Mouse (Mus musculus) neural tube, embryonic 11.5 days (tissue): ENCODE measurements around the gene Tmem120b. TPM values are rescaled to one million over a fixed set of nuclear protein-coding genes. Genes with fewer than 3 reads are reported as not detected.

ENCODE experiments used
- ATAC-seq: fragments of 200-750 bp; cut with Nextera tagmentation; 2 replicates; pipeline ENCODE4 v1.8.0; 2017; ENCODE audit warnings: moderate number of reproducible peaks, mild to moderate bottlenecking, moderate TSS enrichment, moderate library complexity; ENCODE audit not compliant: insufficient read depth, low FRiP score, low TSS enrichment
- DNase-seq: peaks from one replicate; pipeline ENCODE4 v3.0.0-alpha.2; 2015; ENCODE audit warnings: low spot score
- H3K27ac ChIP-seq: fragments of 300-500 bp; sonication (generic); 2 replicates; pipeline ENCODE4 v1.5.1; 2014; ENCODE audit warnings: low read depth, mild to moderate bottlenecking, low read length
- H3K27me3 ChIP-seq: fragments of 300-500 bp; sonication (generic); 2 replicates; pipeline ENCODE4 v1.6.1; 2014; ENCODE audit warnings: mild to moderate bottlenecking, low read length, mixed read lengths; ENCODE audit not compliant: control insufficient read depth, insufficient read depth
- H3K36me3 ChIP-seq: fragments of 300-500 bp; sonication (generic); 2 replicates; pipeline ENCODE4 v1.6.1; 2014; ENCODE audit warnings: mild to moderate bottlenecking, low read length, moderate library complexity, mixed read lengths; ENCODE audit not compliant: control insufficient read depth, insufficient read depth
- H3K4me1 ChIP-seq: fragments of 300-500 bp; sonication (generic); 2 replicates; pipeline ENCODE4 v1.6.1; 2014; ENCODE audit warnings: low read length, mixed read lengths; ENCODE audit not compliant: control insufficient read depth, insufficient read depth
- H3K4me2 ChIP-seq: fragments of 300-500 bp; sonication (generic); 2 replicates; pipeline ENCODE4 v1.6.1; 2014; ENCODE audit warnings: low read depth, mild to moderate bottlenecking, moderate library complexity
- H3K4me3 ChIP-seq: fragments of 300-500 bp; sonication (generic); 2 replicates; pipeline ENCODE4 v1.5.1; 2014; ENCODE audit warnings: low read depth, low read length
- H3K9ac ChIP-seq: fragments of 300-500 bp; sonication (generic); 2 replicates; pipeline ENCODE4 v1.6.1; 2014; ENCODE audit warnings: mild to moderate bottlenecking, low read length
- H3K9me3 ChIP-seq: fragments of 300-500 bp; sonication (generic); 2 replicates; pipeline ENCODE4 v1.6.1; 2016; ENCODE audit warnings: low read length; ENCODE audit not compliant: control insufficient read depth
- WGBS: fragments of 180-500 bp; shearing (Covaris S2); extraction: QIAGEN DNeasy Blood & Tissue Kit; methylation state at CpG from one replicate; pipeline ENCODE4 v1.1.7; 2014; 5-methylcytosine and 5-hydroxymethylcytosine counted together
- polyA plus RNA-seq: library from polyadenylated mRNA; unstranded; fragments of >200 nt; fragmentation: Nextera tagmentation; extraction: Ambion mirVana; gene quantifications from 2 replicates; pipeline ENCODE4 v1.2.1, GENCODE M21; 2014

Tmem120b gene
- polyA plus RNA-seq, 1 experiment from 2014 or later = 9.9 TPM

DNA sequence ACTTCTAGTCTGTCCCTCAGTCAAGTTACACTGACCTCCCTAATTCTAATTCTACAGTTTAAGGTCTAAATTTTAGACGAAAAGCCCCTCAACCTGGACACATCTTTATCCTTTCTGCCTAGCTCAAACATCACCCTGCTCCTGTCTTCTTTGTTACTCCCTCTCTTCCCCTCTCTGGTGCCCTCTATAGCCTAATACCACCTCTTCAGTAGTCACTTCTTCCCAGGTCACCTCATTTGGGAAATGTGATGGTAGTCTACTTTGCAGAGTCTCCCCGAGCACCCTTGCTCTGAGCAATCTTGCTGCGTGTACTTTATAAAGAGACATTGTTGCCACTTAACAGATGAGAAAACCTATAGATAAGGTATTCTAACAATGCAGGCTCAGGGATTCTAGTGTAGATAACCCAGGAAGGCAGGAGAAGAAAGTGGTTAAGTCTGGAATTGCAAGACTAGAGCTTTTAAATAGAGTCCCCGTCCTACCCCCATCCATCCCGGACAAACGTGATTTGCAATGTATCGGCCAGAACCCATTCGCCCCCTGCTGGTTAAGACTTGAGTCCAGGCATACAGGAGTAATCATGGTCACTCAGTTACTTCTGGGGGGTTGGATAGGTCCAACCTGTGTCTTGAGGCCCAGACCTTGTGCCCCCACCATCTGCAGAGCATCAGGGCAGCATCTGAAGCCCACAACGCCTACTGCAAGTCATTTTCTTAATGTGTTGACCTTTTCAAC lies 22.5 kb upstream of the Tmem120b start:
- H3K36me3 ChIP-seq = no peaks in the 10 kb centered on the region
- H3K4me3 ChIP-seq = no peak overlapping the region
- WGBS = 42% methylated on average over 9 of the region's 9 CpGs
- no peak overlapping the region for H3K9ac ChIP-seq
- H3K9me3 ChIP-seq = no peaks in the 10 kb centered on the region
- DNase-seq (peak; percentile 60), ATAC-seq (no peak)
- H3K4me2 ChIP-seq = no peak overlapping the region
- no peaks in the 10 kb centered on the region for H3K4me1 ChIP-seq
- H3K27me3 ChIP-seq = no peaks in the 10 kb centered on the region
- no peak overlapping the region for H3K27ac ChIP-seq

DNA sequence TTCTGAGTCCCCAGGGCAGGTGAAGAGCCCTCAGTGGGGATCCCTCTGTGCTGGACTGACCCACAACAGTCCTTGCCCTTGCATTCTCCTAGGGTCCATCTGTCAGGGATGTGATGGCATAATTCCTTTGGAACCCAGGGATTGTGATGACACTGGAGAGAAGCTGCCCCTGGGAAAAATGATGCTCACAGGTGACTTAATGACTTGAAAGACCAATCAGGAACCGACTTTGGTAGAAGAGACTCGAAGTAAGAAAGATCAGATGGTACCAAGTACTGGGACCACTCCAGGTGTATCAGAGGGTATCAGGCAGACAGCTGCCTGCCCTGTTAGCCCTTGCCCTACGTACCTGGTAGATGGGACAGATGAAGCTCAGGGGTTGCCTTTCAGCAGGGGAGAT lies 21.3 kb upstream of the Tmem120b start, which contains the start of gene Morn3:
Gene Morn3, minus strand, starts transcription at position 101 of the 400 bp plus-strand sequence.
- H3K4me3 ChIP-seq = no peak within 1 kb of the TSS
- no peak within 1 kb of the TSS for H3K9ac ChIP-seq
- H3K36me3 ChIP-seq = no peaks in the 10 kb centered on the region
- no peaks in the 10 kb centered on the region for H3K27me3 ChIP-seq
- no peak within 1 kb of the TSS for H3K27ac ChIP-seq
- DNase-seq = no peak
- H3K4me2 ChIP-seq = no peak within 1 kb of the TSS
- H3K4me1 ChIP-seq = no peaks in the 10 kb centered on the region
- ATAC-seq = no peak
- no peaks in the 10 kb centered on the region for H3K9me3 ChIP-seq
- 80% methylated on average over 3 of the region's 3 CpGs for WGBS

DNA sequence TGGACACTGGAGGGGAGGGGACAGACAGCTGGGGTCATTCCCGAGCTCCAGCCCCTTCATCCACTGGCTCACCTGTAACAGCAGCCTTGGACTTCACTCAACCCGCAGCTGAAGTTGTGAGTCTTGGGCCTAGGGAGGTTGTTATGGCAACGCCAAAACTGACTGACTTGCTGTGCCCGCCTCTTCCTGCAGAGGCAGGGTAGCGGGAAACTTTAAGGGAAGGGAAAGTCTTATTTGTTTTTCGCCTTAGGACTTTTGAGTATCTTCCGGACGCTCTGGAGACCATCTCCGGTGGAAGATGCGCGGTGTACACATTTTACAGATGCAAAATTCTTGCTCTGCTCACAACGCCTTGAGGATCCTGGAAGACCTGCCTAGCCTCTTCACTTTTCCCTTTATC lies 18.9 kb upstream of the Tmem120b start:
- no peak for ATAC-seq
- Histone ChIP-seq H3K27ac (no peak overlapping the region), H3K4me1 (no peaks in the 10 kb centered on the region), H3K4me2 (peak overlapping the region; percentile 32), H3K27me3 (no peaks in the 10 kb centered on the region), H3K9ac (peak overlapping the region; percentile 23), H3K9me3 (no peaks in the 10 kb centered on the region), H3K4me3 (no peak overlapping the region), H3K36me3 (no peaks in the 10 kb centered on the region)
- DNase-seq = peak; percentile 62
- WGBS = 6% methylated on average over 12 of the region's 12 CpGs

DNA sequence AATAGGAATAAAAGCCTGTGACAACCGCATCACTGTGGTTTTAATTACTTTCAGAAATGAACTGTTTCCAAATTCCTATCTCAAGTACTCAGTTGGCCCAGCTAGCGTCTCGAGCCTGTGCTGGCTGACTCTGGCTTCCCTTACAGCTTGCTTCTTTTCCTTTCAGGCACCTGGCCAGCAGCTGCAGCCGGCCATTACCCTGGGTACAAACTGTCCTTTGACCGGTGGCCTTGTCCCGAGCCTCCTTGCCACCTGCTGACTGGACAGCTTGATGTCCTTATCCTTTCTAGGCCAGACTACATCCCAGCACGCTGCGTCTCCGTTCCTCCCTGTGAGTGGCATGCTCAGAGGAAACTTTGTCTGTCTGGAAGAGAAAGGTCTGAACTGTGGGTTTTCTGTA lies 17.3 kb upstream of the Tmem120b start:
- 78% methylated on average over 9 of the region's 9 CpGs for WGBS
- Histone ChIP-seq H3K27ac (no peak overlapping the region), H3K4me2 (no peak overlapping the region), H3K27me3 (no peaks in the 10 kb centered on the region), H3K9me3 (no peaks in the 10 kb centered on the region), H3K36me3 (no peaks in the 10 kb centered on the region), H3K9ac (no peak overlapping the region), H3K4me1 (no peaks in the 10 kb centered on the region), H3K4me3 (no peak overlapping the region)
- ATAC-seq = no peak
- no peak for DNase-seq

DNA sequence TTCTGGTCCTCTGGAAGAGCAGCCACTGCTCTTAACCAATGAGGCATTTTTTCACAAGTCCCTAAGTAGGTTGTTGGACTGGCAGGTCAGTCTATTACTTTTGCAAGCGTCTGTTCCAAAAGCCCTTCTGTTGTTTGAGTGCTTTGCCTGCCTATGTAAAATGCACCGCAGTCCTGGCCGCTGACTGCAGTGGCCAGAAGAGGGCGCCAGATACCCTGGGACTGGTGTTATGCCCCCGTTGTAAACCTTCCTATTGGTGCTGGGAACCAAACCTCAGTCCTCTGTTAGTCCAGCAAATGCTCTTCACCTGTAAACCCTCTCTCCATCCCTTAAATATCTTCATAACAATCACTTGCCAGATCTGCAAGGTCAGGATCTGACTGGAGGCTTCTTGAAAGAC lies 16.5 kb upstream of the Tmem120b start:
- Histone ChIP-seq H3K27ac (no peak overlapping the region), H3K9me3 (no peaks in the 10 kb centered on the region), H3K9ac (no peak overlapping the region), H3K36me3 (no peaks in the 10 kb centered on the region), H3K4me2 (no peak overlapping the region), H3K4me1 (no peaks in the 10 kb centered on the region), H3K27me3 (no peaks in the 10 kb centered on the region), H3K4me3 (no peak overlapping the region)
- WGBS = 79% methylated on average over 5 of the region's 5 CpGs
- ATAC-seq (no peak), DNase-seq (no peak)

DNA sequence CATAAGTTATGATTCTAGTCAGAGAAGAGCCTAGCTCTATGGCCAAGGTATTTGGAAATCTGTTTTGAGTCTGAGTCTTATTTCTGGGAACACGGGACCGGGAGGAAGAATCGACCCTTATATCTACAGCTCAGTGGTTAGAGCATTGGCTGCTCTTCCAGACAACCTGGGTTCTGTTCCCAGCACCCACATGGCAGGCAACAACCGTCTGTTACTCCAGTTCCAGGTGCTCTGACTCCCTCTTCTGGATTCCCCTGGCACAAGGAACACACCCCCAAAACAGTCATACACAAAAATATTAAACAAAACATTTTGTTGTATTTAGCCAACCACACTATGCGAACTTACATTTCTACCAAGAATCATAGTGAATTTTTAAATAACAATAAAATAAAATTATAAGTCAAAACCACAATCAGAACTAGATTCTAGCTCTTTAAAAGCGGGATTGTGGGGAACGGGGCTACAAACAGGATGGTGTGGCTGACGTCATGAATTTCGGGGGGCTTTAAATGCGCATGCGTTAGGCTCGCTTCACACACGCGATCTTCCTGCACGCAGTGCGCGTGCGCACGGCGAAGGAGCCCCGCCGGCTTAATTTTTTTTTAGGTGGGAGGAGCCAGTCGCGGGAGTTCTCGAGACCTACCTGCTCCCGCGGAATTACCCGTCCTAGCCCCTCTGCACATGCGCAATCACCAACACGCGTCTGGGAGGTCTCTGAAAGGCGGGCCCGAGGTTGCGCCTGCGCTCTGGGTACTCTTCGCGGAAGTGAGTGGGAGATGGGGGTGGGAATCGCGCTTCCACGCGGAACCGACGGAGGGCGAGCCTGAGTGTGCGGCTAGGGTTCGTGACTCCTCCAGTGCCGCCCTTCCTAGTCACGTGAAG lies 10.6 kb upstream of the Tmem120b start:
- WGBS = 8% methylated on average over 48 of the region's 48 CpGs
- H3K9me3 ChIP-seq = no peaks in the 10 kb centered on the region
- ATAC-seq = peak; percentile 87
- H3K4me1 ChIP-seq = no peaks in the 10 kb centered on the region
- H3K4me2 ChIP-seq = peak overlapping the region; percentile 37
- H3K4me3 ChIP-seq = peak overlapping the region; percentile 26
- no peaks in the 10 kb centered on the region for H3K27me3 ChIP-seq
- no peak overlapping the region for H3K27ac ChIP-seq
- peak; percentile 100 for DNase-seq
- H3K36me3 ChIP-seq = no peaks in the 10 kb centered on the region
- 0 out of 2 replicates have a peak overlapping the region, but pooled peaks have one; percentile 44 for H3K9ac ChIP-seq

DNA sequence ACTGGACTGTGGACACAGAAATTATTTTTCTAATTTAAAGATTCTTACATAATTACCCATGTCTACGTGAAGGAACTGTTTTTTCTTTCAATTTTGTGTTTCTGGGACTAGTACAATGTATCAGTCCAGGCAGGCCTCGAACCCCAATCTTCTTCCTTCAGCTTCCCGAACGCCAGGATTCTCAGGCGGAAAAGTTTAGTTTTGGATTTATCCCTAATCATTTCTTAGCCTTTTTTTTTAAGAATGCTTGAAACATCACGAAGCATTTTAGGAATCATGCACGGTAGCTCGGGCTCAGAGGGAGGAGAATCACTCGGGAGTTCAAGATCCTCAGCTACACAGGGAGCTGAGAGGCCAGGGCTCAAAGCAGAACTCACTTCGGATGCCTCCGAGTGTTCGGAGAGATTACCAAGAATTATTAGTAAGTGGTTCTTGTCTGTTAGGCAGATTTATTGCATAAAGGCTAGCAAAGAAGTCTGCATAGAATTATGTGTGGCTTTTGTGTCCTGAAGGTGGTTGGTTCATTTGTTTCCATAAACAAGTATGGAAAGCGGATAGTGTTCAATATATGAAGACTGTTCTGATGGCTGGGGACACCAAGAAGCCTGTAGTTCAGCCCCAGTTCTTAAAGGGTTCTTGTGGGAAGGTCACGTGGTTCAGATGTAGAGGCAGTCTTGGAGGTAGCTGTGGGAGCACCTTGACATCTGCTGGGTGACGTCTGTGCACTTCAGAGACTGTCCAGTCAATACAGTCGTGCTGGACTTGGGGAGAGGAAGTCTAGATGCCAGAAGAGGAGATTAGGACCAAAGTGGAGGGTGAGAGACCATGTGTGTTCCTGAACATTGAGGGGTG lies 9.7 kb upstream of the Tmem120b start:
- 47% methylated on average over 16 of the region's 16 CpGs for WGBS
- no peak for DNase-seq
- H3K27ac ChIP-seq = no peak overlapping the region

DNA sequence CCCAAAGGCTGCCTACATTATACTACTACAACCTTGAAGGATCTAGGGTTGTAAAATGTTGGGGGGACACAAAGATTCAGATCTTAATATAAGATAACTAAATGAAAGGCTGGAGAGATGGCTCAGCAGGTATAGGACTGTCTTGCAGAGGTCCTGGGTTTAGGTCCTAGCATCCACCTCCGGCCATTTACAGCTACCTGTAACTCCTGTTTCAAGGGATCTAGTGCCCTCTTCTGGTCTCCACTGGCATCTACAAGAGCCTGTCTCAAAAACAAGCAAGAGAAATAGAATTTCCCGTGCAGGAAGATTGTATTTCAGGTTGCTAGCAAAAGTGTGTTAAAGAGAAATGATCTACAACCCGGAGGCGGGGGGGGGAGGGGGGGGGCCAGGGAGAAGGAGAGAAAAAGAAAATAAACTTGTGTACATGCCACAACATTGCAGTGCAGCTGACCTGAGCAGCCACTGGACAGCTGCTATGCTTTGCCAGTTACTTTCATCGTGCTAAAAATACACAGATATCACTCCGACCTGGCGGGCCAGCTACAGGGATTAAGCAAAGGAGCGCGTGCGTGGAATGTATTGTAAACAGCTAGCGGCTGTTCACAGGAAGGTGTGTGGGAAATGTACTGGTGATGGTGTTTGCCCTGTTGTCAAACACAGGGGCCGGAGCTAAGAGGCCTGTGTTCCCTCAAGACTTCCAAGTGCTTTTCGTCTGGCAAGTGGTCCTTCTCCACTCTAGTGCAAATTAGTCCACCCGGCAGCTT lies 8.3 kb upstream of the Tmem120b start:
- WGBS = 45% methylated on average over 14 of the region's 14 CpGs
- H3K27me3 ChIP-seq = no peaks in the 10 kb centered on the region
- no peak overlapping the region for H3K9ac ChIP-seq
- H3K4me3 ChIP-seq = no peak overlapping the region
- no peaks in the 10 kb centered on the region for H3K4me1 ChIP-seq
- no peak overlapping the region for H3K27ac ChIP-seq
- H3K4me2 ChIP-seq = no peak overlapping the region
- no peaks in the 10 kb centered on the region for H3K36me3 ChIP-seq
- DNase-seq (no peak), ATAC-seq (no peak)
- no peaks in the 10 kb centered on the region for H3K9me3 ChIP-seq

More for the DNA sequence above, 9.7 kb upstream of the Tmem120b start:
- Histone ChIP-seq H3K27me3 (no peaks in the 10 kb centered on the region), H3K4me1 (no peaks in the 10 kb centered on the region), H3K9ac (0 out of 2 replicates have a peak overlapping the region, but pooled peaks have one; percentile 44), H3K9me3 (no peaks in the 10 kb centered on the region), H3K4me3 (peak overlapping the region; percentile 26), H3K36me3 (no peaks in the 10 kb centered on the region), H3K4me2 (peak overlapping the region; percentile 37)
- no peak for ATAC-seq
